Mouse (Mus musculus): ENCODE measurements at regions not wholly inside any gene's neighbourhood (a gene's known extent, or its start where the extent isn't known, plus 50 kb on each side); places are given as distances from the start of the nearest gene placed in this dataset.

- peak; percentile 4 for DNase-seq (ENCODE audit: low spot score)
Observed at GRCm38 (mm10) chr17:52196811-52197210, 363.7 kb upstream of the Satb1 start.

- DNase-seq (ENCODE audit: low spot score) = no peak
Observed at GRCm38 (mm10) chr17:52195804-52196203, 362.7 kb upstream of the Satb1 start.

GRCm38 (mm10) chr17:52191064-52191682 lies 358.1 kb upstream of the Satb1 start:
- DNase-seq (ENCODE audit: low spot score) = no peak

GRCm38 (mm10) chr17:52182706-52183105 lies 349.6 kb upstream of the Satb1 start:
- DNase-seq (ENCODE audit: low spot score) = peak; percentile 2

GRCm38 (mm10) chr17:52177996-52178395 lies 344.9 kb upstream of the Satb1 start:
- no peak for DNase-seq (ENCODE audit: low spot score)

GRCm38 (mm10) chr17:52168076-52168838 lies 335.2 kb upstream of the Satb1 start:
- no peak for DNase-seq (ENCODE audit: low spot score)

- DNase-seq (ENCODE audit: low spot score) = no peak
Observed at GRCm38 (mm10) chr17:52167658-52168057, 334.6 kb upstream of the Satb1 start.

GRCm38 (mm10) chr17:52165891-52166485 lies 332.9 kb upstream of the Satb1 start:
- DNase-seq (ENCODE audit: low spot score) = no peak

GRCm38 (mm10) chr17:52162559-52163397 lies 329.7 kb upstream of the Satb1 start:
- no peak for DNase-seq (ENCODE audit: low spot score)

- no peak for DNase-seq (ENCODE audit: low spot score)
Observed at GRCm38 (mm10) chr17:52150496-52150895, 317.4 kb upstream of the Satb1 start.

GRCm38 (mm10) chr17:52149834-52150233 lies 316.7 kb upstream of the Satb1 start:
- DNase-seq (ENCODE audit: low spot score) = no peak

- DNase-seq (ENCODE audit: low spot score) = no peak
Observed at GRCm38 (mm10) chr17:52149068-52149467, 316.0 kb upstream of the Satb1 start.

GRCm38 (mm10) chr17:52103891-52104290 lies 270.8 kb upstream of the Satb1 start:
- DNase-seq (ENCODE audit: low spot score) = no peak

GRCm38 (mm10) chr17:52085834-52086233 lies 252.7 kb upstream of the Satb1 start:
- DNase-seq (ENCODE audit: low spot score) = no peak

GRCm38 (mm10) chr17:52084455-52084854 lies 251.4 kb upstream of the Satb1 start:
- DNase-seq (ENCODE audit: low spot score) = no peak

GRCm38 (mm10) chr17:52079316-52079715 lies 246.2 kb upstream of the Satb1 start:
- DNase-seq (ENCODE audit: low spot score) = no peak

- DNase-seq (ENCODE audit: low spot score) = no peak
Observed at GRCm38 (mm10) chr17:52078496-52078895, 245.4 kb upstream of the Satb1 start.

GRCm38 (mm10) chr17:52077951-52078350 lies 244.9 kb upstream of the Satb1 start:
- no peak for DNase-seq (ENCODE audit: low spot score)

GRCm38 (mm10) chr17:52076746-52077145 lies 243.7 kb upstream of the Satb1 start:
- DNase-seq (ENCODE audit: low spot score) = no peak

GRCm38 (mm10) chr17:52067721-52068120 lies 234.6 kb upstream of the Satb1 start:
- DNase-seq (ENCODE audit: low spot score) = no peak

- DNase-seq (ENCODE audit: low spot score) = no peak
Observed at GRCm38 (mm10) chr17:52064618-52065017, 231.5 kb upstream of the Satb1 start.

GRCm38 (mm10) chr17:52063121-52063520 lies 230.0 kb upstream of the Satb1 start:
- DNase-seq (ENCODE audit: low spot score) = no peak
